Mouse (Mus musculus) gastrocnemius, adult 2 months (tissue): Measurements from ENCODE around the gene Acot7. TPM values are rescaled to one million over a fixed set of nuclear protein-coding genes. Genes with fewer than 3 reads are reported as not detected.

Source experiments
- DNase-seq: peaks from one replicate; pipeline ENCODE4 v3.0.0; 2022
- H3K27ac ChIP-seq: fragments of 200-600 bp; 2 replicates; pipeline ENCODE4 v1.8.1; 2022; ENCODE audit warnings: mild to moderate bottlenecking
- H3K4me3 ChIP-seq: fragments of 200-600 bp; 2 replicates; pipeline ENCODE4 v1.8.1; 2022; ENCODE audit warnings: mild to moderate bottlenecking, moderate library complexity
- CTCF ChIP-seq: fragments of 200-600 bp; IDR thresholded peaks from 2 replicates; pipeline ENCODE4 v1.8.1; 2022; ENCODE audit warnings: antibody characterized with exemption, mild to moderate bottlenecking, moderate library complexity
- intact Hi-C: fragments of 180-260 bp; cut with DNase I; formaldehyde crosslinking; loops from one replicate; pipeline ENCODE4 v1.15.1; 2025
- total RNA-seq, 2 experiments: library from RNA; stranded (reverse); gene quantifications; 2 replicates each; pipeline ENCODE4 v1.2.3; 2021

The Acot7 gene
- total RNA-seq, 2 experiments from 2014 or later: 12.7 to 22.8 TPM

- intact Hi-C loops: no loop called here
Observed at GRCm38 (mm10) chr4:152253183-152253759, 75.3 kb downstream of the Acot7 start.

GRCm38 (mm10) chr4:152257070-152257469, 79.1 kb downstream of the Acot7 start:
- intact Hi-C loops: no loop called here
- no peak for TF ChIP-seq CTCF
- Histone ChIP-seq H3K27ac (peak overlapping the region; percentile 80), H3K4me3 (no peak overlapping the region)
- DNase-seq: peak; percentile 91

More at GRCm38 (mm10) chr4:152253183-152253759, 75.3 kb downstream of the Acot7 start:
- no peak for DNase-seq
- TF ChIP-seq CTCF: no peak
- Histone ChIP-seq H3K4me3 (no peak overlapping the region), H3K27ac (peak overlapping the region; percentile 80)

GRCm38 (mm10) chr4:152260451-152260850, 82.5 kb downstream of the Acot7 start:
- intact Hi-C loops: no loop called here
- Histone ChIP-seq H3K27ac (no peak overlapping the region), H3K4me3 (no peak overlapping the region)
- no peak for TF ChIP-seq CTCF
- DNase-seq: no peak

GRCm38 (mm10) chr4:152262187-152262586, 84.3 kb downstream of the Acot7 start:
- H3K27ac ChIP-seq: peak overlapping the region; percentile 76
- no peak for TF ChIP-seq CTCF
- no peak overlapping the region for H3K4me3 ChIP-seq
- peak; percentile 74 for DNase-seq
- intact Hi-C loops: no loop called here

- TF ChIP-seq CTCF: no peak
- DNase-seq: no peak
- no peak overlapping the region for H3K4me3 ChIP-seq
- intact Hi-C loops: no loop called here
- H3K27ac ChIP-seq: peak overlapping the region; percentile 76
Observed at GRCm38 (mm10) chr4:152263089-152263488, 85.2 kb downstream of the Acot7 start.

- Histone ChIP-seq H3K27ac (peak overlapping the region; percentile 76), H3K4me3 (no peak overlapping the region)
- TF ChIP-seq CTCF: no peak
- intact Hi-C loops: no loop called here
- DNase-seq: no peak
Observed at GRCm38 (mm10) chr4:152263512-152264176, 85.7 kb downstream of the Acot7 start.

- no peak overlapping the region for H3K4me3 ChIP-seq
- no peak for TF ChIP-seq CTCF
- peak overlapping the region; percentile 76 for H3K27ac ChIP-seq
- DNase-seq: no peak
- intact Hi-C loops: no loop called here
Observed at GRCm38 (mm10) chr4:152264177-152264530, 86.2 kb downstream of the Acot7 start.

GRCm38 (mm10) chr4:152264867-152265568, 87.1 kb downstream of the Acot7 start:
- no peak for DNase-seq
- Histone ChIP-seq H3K4me3 (no peak overlapping the region), H3K27ac (peak overlapping the region; percentile 80; the same call in 1 of the 2 replicates)
- TF ChIP-seq CTCF: peak; percentile 39; the same call in 1 of the 2 replicates
- intact Hi-C loops: no loop called here

GRCm38 (mm10) chr4:152265791-152266190, 87.9 kb downstream of the Acot7 start:
- intact Hi-C loops: no loop called here
- no peak overlapping the region for H3K4me3 ChIP-seq
- no peak for TF ChIP-seq CTCF
- H3K27ac ChIP-seq: peak overlapping the region; percentile 80
- no peak for DNase-seq

GRCm38 (mm10) chr4:152266236-152266895, 88.4 kb downstream of the Acot7 start:
- Histone ChIP-seq H3K27ac (peak overlapping the region; percentile 80), H3K4me3 (no peak overlapping the region; the same call in 1 of the 2 replicates)
- intact Hi-C loops: no loop called here
- peak; percentile 91 for DNase-seq
- TF ChIP-seq CTCF: no peak

- TF ChIP-seq CTCF: no peak
- Histone ChIP-seq H3K27ac (peak overlapping the region; percentile 78), H3K4me3 (no peak overlapping the region)
- DNase-seq: peak; percentile 84
- intact Hi-C loops: no loop called here
Observed at GRCm38 (mm10) chr4:152267748-152268369, 89.9 kb downstream of the Acot7 start.

- no peak overlapping the region for H3K4me3 ChIP-seq
- peak overlapping the region; percentile 62; the same call in 1 of the 2 replicates for H3K27ac ChIP-seq
- no peak for DNase-seq
- intact Hi-C loops: no loop called here
- TF ChIP-seq CTCF: no peak
Observed at GRCm38 (mm10) chr4:152269967-152270366, 92.0 kb downstream of the Acot7 start.
